Mouse (Mus musculus): Measurements from ENCODE around the gene 4930426L09Rik. TPM values are rescaled to one million over a fixed set of nuclear protein-coding genes. Genes with fewer than 3 reads are reported as not detected.

Gene 4930426L09Rik
- total RNA-seq, 2 experiments from 2014 or later, result 0.76 to 1.2 TPM

- intact Hi-C loops (cut with DNase I), result no loop called here
- no peak for DNase-seq (ENCODE audit: low spot score in 2 of 2)
Measured at GRCm38 (mm10) chr2:18967451-18968063, 30.6 kb upstream of the 4930426L09Rik start.

GRCm38 (mm10) chr2:18969066-18969681, 29.0 kb upstream of the 4930426L09Rik start:
- intact Hi-C loops (cut with DNase I), result no loop called here
- DNase-seq (ENCODE audit: low spot score in 2 of 2), result no peak

GRCm38 (mm10) chr2:18970461-18970860, 27.7 kb upstream of the 4930426L09Rik start:
- DNase-seq (ENCODE audit: low spot score in 2 of 2), result no peak
- intact Hi-C loops (cut with DNase I), result no loop called here

GRCm38 (mm10) chr2:18971564-18971963, 26.6 kb upstream of the 4930426L09Rik start:
- intact Hi-C loops (cut with DNase I), result no loop called here
- DNase-seq (ENCODE audit: low spot score in 2 of 2), result no peak

- intact Hi-C loops (cut with DNase I), result no loop called here
- DNase-seq (ENCODE audit: low spot score in 2 of 2), result no peak
Measured at GRCm38 (mm10) chr2:18974882-18975645, 23.1 kb upstream of the 4930426L09Rik start.

- intact Hi-C loops (cut with DNase I), result no loop called here
- no peak for DNase-seq (ENCODE audit: low spot score in 2 of 2)
Measured at GRCm38 (mm10) chr2:18976175-18976574, 22.0 kb upstream of the 4930426L09Rik start.

- intact Hi-C loops (cut with DNase I), result no loop called here
- DNase-seq (ENCODE audit: low spot score in 2 of 2), result no peak
Measured at GRCm38 (mm10) chr2:18977201-18977805, 20.8 kb upstream of the 4930426L09Rik start.

- intact Hi-C loops (cut with DNase I), result no loop called here
- DNase-seq (ENCODE audit: low spot score in 2 of 2), result no peak
Measured at GRCm38 (mm10) chr2:18979046-18979445, 19.1 kb upstream of the 4930426L09Rik start.

- intact Hi-C loops (cut with DNase I), result no loop called here
- peak in 1 of 2 experiments; percentile 16 for DNase-seq (ENCODE audit: low spot score in 2 of 2)
Measured at GRCm38 (mm10) chr2:18979675-18980074, 18.5 kb upstream of the 4930426L09Rik start.

- DNase-seq (ENCODE audit: low spot score in 2 of 2), result no peak
- intact Hi-C loops (cut with DNase I), result no loop called here
Measured at GRCm38 (mm10) chr2:18982581-18982980, 15.6 kb upstream of the 4930426L09Rik start.

GRCm38 (mm10) chr2:18983546-18983945, 14.6 kb upstream of the 4930426L09Rik start:
- DNase-seq (ENCODE audit: low spot score in 2 of 2), result no peak
- intact Hi-C loops (cut with DNase I), result no loop called here

- peak in 1 of 2 experiments; percentile 18 for DNase-seq (ENCODE audit: low spot score in 2 of 2)
Measured at GRCm38 (mm10) chr2:18984095-18984847, 13.9 kb upstream of the 4930426L09Rik start.

GRCm38 (mm10) chr2:18985506-18985905, 12.6 kb upstream of the 4930426L09Rik start:
- intact Hi-C loops (cut with DNase I), result no loop called here
- no peak for DNase-seq (ENCODE audit: low spot score in 2 of 2)

More at GRCm38 (mm10) chr2:18984095-18984847, 13.9 kb upstream of the 4930426L09Rik start:
- intact Hi-C loops (cut with DNase I), result no loop called here

GRCm38 (mm10) chr2:18988885-18989284, 9.3 kb upstream of the 4930426L09Rik start:
- no peak for DNase-seq (ENCODE audit: low spot score in 2 of 2)
- intact Hi-C loops (cut with DNase I), result no loop called here

- DNase-seq (ENCODE audit: low spot score in 2 of 2), result no peak
- intact Hi-C loops (cut with DNase I), result loop anchor here (10.0 kb wide), 2 partner anchors 318 to 598 kb away; partner anchors contain the start of genes Bmi1, Commd3 and Dnajc1
Measured at GRCm38 (mm10) chr2:18992512-18993510, 5.3 kb upstream of the 4930426L09Rik start.

GRCm38 (mm10) chr2:18996451-18997211, 1.5 kb upstream of the 4930426L09Rik start:
- DNase-seq (ENCODE audit: low spot score in 2 of 2), result peak in 1 of 2 experiments; percentile 22
- intact Hi-C loops (cut with DNase I), result loop anchor here (5.0 to 10.0 kb wide), 4 partner anchors 61 to 602 kb away; partner anchors contain the start of genes Bmi1, Commd3 and Dnajc1

GRCm38 (mm10) chr2:18997387-18997971, 664 bp upstream of the 4930426L09Rik start:
- DNase-seq (ENCODE audit: low spot score in 2 of 2), result peak; percentile 18 to 32
- intact Hi-C loops (cut with DNase I), result loop anchor here (5.0 to 10.0 kb wide), 4 partner anchors 60 to 603 kb away; partner anchors contain the start of genes Bmi1, Commd3 and Dnajc1

All from left cerebral cortex, postnatal 14 days (tissue).